Mouse (Mus musculus) kidney, adult 2 months (tissue): ENCODE results near the gene Atg4c.

ENCODE experiments used
- CTCF ChIP-seq: fragments of 200-500 bp; conservative IDR thresholded peaks from 2 replicates; pipeline ENCODE4 v1.5.1; 2011; ENCODE audit warnings: low read depth, mild to moderate bottlenecking, control low read depth, low read length, moderate library complexity, mixed read lengths; ENCODE audit not compliant: insufficient read depth, insufficient read length
- POLR2A ChIP-seq: fragments of 200-500 bp; IDR thresholded peaks from one replicate; pipeline ENCODE4 v1.6.1; 2011; ENCODE audit warnings: low read depth, low read length, control low read depth

DNA sequence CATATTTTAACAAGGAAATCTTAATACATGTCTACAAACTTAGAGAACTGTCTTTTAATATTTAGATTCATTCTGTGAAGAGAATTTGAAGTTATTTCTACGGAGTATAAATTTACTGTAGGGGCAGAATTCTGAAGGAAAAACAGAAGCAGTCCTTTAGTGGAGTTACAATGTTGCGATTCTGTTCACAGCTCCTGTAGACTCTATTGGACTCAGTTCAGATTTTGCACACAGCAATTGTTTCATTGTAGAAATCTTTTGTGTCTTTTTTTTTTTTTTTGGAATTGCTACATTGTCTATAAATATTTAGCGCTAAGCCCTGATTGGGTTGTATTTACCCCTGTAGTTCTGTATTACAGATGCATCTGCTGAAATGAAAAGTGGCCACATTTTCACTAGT is 79.7 kb downstream of the Atg4c start:
- TF ChIP-seq CTCF (no peak), POLR2A (no peak)
